Mouse (Mus musculus): ENCODE measurements around the gene Klhl35. TPM values are rescaled to one million over a fixed set of nuclear protein-coding genes. Genes with fewer than 3 reads are reported as not detected.
"Not testable (repeated sequence)": the region's sequence is repeated elsewhere in the genome, so short reads cannot be mapped to it uniquely, and the experiment has no call there.

Klhl35 gene
- polyA plus RNA-seq, 1 experiment from 2014 or later = 0.62 TPM

- Histone ChIP-seq H3K4me2 (replicated peaks) (no peak overlapping the region), H3K9ac (no peak overlapping the region), H3K9me3 (no peaks in the 10 kb centered on the region), H3K36me3 (peaks cover 48% of the 10 kb centered on the region), H3K4me1 (replicated peaks) (peaks cover 33% of the 10 kb centered on the region), H3K4me3 (replicated peaks) (no peak overlapping the region), H3K27ac (no peak overlapping the region), H3K27me3 (replicated peaks) (no peaks in the 10 kb centered on the region)
- no peak for ATAC-seq
- 39% methylated on average over 3 of the region's 3 CpGs for WGBS
These were observed 10.8 kb downstream of the Klhl35 start for GRCm38 (mm10) chr7:99476558-99477114.

GRCm38 (mm10) chr7:99477235-99477634, 11.4 kb downstream of the Klhl35 start:
- 87% methylated on average over 5 of the region's 5 CpGs for WGBS
- no peak for ATAC-seq
- no peaks in the 10 kb centered on the region for H3K27me3 ChIP-seq (replicated peaks)
- H3K4me1 ChIP-seq (replicated peaks) = peaks cover 39% of the 10 kb centered on the region
- H3K4me3 ChIP-seq (replicated peaks) = no peak overlapping the region
- no peak overlapping the region for H3K9ac ChIP-seq
- no peak overlapping the region for H3K4me2 ChIP-seq (replicated peaks)
- no peak overlapping the region for H3K27ac ChIP-seq
- peaks cover 52% of the 10 kb centered on the region for H3K36me3 ChIP-seq
- H3K9me3 ChIP-seq = no peaks in the 10 kb centered on the region

- Histone ChIP-seq H3K9me3 (no peaks in the 10 kb centered on the region), H3K27ac (peak overlapping the region; percentile 87), H3K4me1 (replicated peaks) (peaks cover 28% of the 10 kb centered on the region), H3K27me3 (replicated peaks) (no peaks in the 10 kb centered on the region), H3K9ac (peak overlapping the region; percentile 71), H3K36me3 (peaks cover 37% of the 10 kb centered on the region), H3K4me2 (replicated peaks) (peak overlapping the region; percentile 75), H3K4me3 (replicated peaks) (peak overlapping the region; percentile 69)
- ATAC-seq = no peak
- WGBS = 1% methylated on average over 6 of the region's 6 CpGs
These were observed 16.8 kb downstream of the Klhl35 start for GRCm38 (mm10) chr7:99482637-99483036.

GRCm38 (mm10) chr7:99483271-99483923, 17.6 kb downstream of the Klhl35 start, which contains the start of gene Rps3:
Rps3 (minus strand) TSS chr7:99483738.
- peaks cover 34% of the 10 kb centered on the region for H3K36me3 ChIP-seq
- peaks cover 28% of the 10 kb centered on the region for H3K4me1 ChIP-seq (replicated peaks)
- H3K9me3 ChIP-seq = no peaks in the 10 kb centered on the region
- H3K27ac ChIP-seq = peak within 1 kb of the TSS; percentile 87
- peak; percentile 98 for ATAC-seq
- H3K4me3 ChIP-seq (replicated peaks) = peak within 1 kb of the TSS; percentile 69
- H3K9ac ChIP-seq = peak within 1 kb of the TSS; percentile 71
- H3K4me2 ChIP-seq (replicated peaks) = peak within 1 kb of the TSS; percentile 75
- WGBS = under 1% methylated on average over 45 of the region's 45 CpGs
- no peaks in the 10 kb centered on the region for H3K27me3 ChIP-seq (replicated peaks)

- ATAC-seq = peak; percentile 21
- H3K4me1 ChIP-seq (replicated peaks) = peaks cover 28% of the 10 kb centered on the region
- no peak overlapping the region for H3K9ac ChIP-seq
These were observed 18.1 kb downstream of the Klhl35 start for GRCm38 (mm10) chr7:99483924-99484319.

GRCm38 (mm10) chr7:99484679-99485078, 18.9 kb downstream of the Klhl35 start:
- Histone ChIP-seq H3K9me3 (no peaks in the 10 kb centered on the region), H3K4me3 (replicated peaks) (no peak overlapping the region), H3K27me3 (replicated peaks) (no peaks in the 10 kb centered on the region), H3K9ac (no peak overlapping the region), H3K4me1 (replicated peaks) (peaks cover 24% of the 10 kb centered on the region), H3K27ac (no peak overlapping the region), H3K4me2 (replicated peaks) (no peak overlapping the region), H3K36me3 (peaks cover 23% of the 10 kb centered on the region)
- 79% methylated on average over 1 of the region's 1 CpGs for WGBS
- ATAC-seq = no peak

More at GRCm38 (mm10) chr7:99483924-99484319, 18.1 kb downstream of the Klhl35 start:
- H3K27me3 ChIP-seq (replicated peaks) = no peaks in the 10 kb centered on the region
- H3K36me3 ChIP-seq = peaks cover 30% of the 10 kb centered on the region
- H3K4me2 ChIP-seq (replicated peaks) = peak overlapping the region; percentile 52
- H3K27ac ChIP-seq = no peak overlapping the region
- H3K4me3 ChIP-seq (replicated peaks) = peak overlapping the region; percentile 69; the same call in 1 of the 2 replicates
- H3K9me3 ChIP-seq = no peaks in the 10 kb centered on the region
- 44% methylated on average over 8 of the region's 8 CpGs for WGBS

GRCm38 (mm10) chr7:99489708-99490107, 23.9 kb downstream of the Klhl35 start:
- Histone ChIP-seq H3K4me2 (replicated peaks) (no peak overlapping the region), H3K27ac (no peak overlapping the region), H3K9ac (no peak overlapping the region), H3K27me3 (replicated peaks) (no peaks in the 10 kb centered on the region), H3K4me1 (replicated peaks) (no peaks in the 10 kb centered on the region), H3K36me3 (no peaks in the 10 kb centered on the region), H3K4me3 (replicated peaks) (no peak overlapping the region), H3K9me3 (no peaks in the 10 kb centered on the region)
- no peak for ATAC-seq
- WGBS = 70% methylated on average over 5 of the region's 5 CpGs

GRCm38 (mm10) chr7:99499128-99499527, 33.3 kb downstream of the Klhl35 start:
- no peaks in the 10 kb centered on the region for H3K4me1 ChIP-seq (replicated peaks)
- H3K4me3 ChIP-seq (replicated peaks) = no peak overlapping the region
- H3K36me3 ChIP-seq = no peaks in the 10 kb centered on the region
- H3K27ac ChIP-seq = no peak overlapping the region
- no peak overlapping the region for H3K4me2 ChIP-seq (replicated peaks)
- WGBS = 63% methylated on average over 1 of the region's 1 CpGs
- H3K27me3 ChIP-seq (replicated peaks) = no peaks in the 10 kb centered on the region
- H3K9me3 ChIP-seq = no peaks in the 10 kb centered on the region
- H3K9ac ChIP-seq = no peak overlapping the region
- no peak for ATAC-seq

- no peak overlapping the region for H3K9ac ChIP-seq
- 3% methylated on average over 8 of the region's 8 CpGs for WGBS
- H3K27ac ChIP-seq = no peak overlapping the region
- peak; percentile 85 for ATAC-seq
- H3K27me3 ChIP-seq (replicated peaks) = no peaks in the 10 kb centered on the region
- no peak overlapping the region for H3K4me3 ChIP-seq (replicated peaks)
- H3K9me3 ChIP-seq = no peaks in the 10 kb centered on the region
- no peak overlapping the region for H3K4me2 ChIP-seq (replicated peaks)
- H3K36me3 ChIP-seq = no peaks in the 10 kb centered on the region
- H3K4me1 ChIP-seq (replicated peaks) = no peaks in the 10 kb centered on the region
These were observed 34.4 kb downstream of the Klhl35 start for GRCm38 (mm10) chr7:99500201-99500600.

GRCm38 (mm10) chr7:99500655-99501054, 34.9 kb downstream of the Klhl35 start:
- 26% methylated on average over 5 of the region's 5 CpGs for WGBS
- Histone ChIP-seq H3K27me3 (replicated peaks) (no peaks in the 10 kb centered on the region), H3K4me3 (replicated peaks) (no peak overlapping the region), H3K4me2 (replicated peaks) (no peak overlapping the region), H3K36me3 (no peaks in the 10 kb centered on the region), H3K27ac (no peak overlapping the region), H3K9ac (no peak overlapping the region), H3K9me3 (no peaks in the 10 kb centered on the region), H3K4me1 (replicated peaks) (no peaks in the 10 kb centered on the region)
- ATAC-seq = peak; percentile 66; the same call in 1 of the 2 replicates

- H3K9me3 ChIP-seq = no peaks in the 10 kb centered on the region
- no peak overlapping the region for H3K9ac ChIP-seq
- 34% methylated on average over 1 of the region's 1 CpGs for WGBS
- H3K36me3 ChIP-seq = no peaks in the 10 kb centered on the region
- no peak for ATAC-seq
- H3K4me1 ChIP-seq (replicated peaks) = no peaks in the 10 kb centered on the region
- no peaks in the 10 kb centered on the region for H3K27me3 ChIP-seq (replicated peaks)
- no peak overlapping the region for H3K4me2 ChIP-seq (replicated peaks)
- no peak overlapping the region for H3K27ac ChIP-seq
- H3K4me3 ChIP-seq (replicated peaks) = no peak overlapping the region
These were observed 35.3 kb downstream of the Klhl35 start for GRCm38 (mm10) chr7:99501148-99501547.

- Histone ChIP-seq H3K4me2 (replicated peaks) (no peak overlapping the region), H3K4me1 (replicated peaks) (no peaks in the 10 kb centered on the region), H3K27ac (no peak overlapping the region), H3K27me3 (replicated peaks) (no peaks in the 10 kb centered on the region), H3K9ac (no peak overlapping the region), H3K4me3 (replicated peaks) (no peak overlapping the region), H3K36me3 (no peaks in the 10 kb centered on the region), H3K9me3 (no peaks in the 10 kb centered on the region)
- no peak for ATAC-seq
These were observed 38.8 kb downstream of the Klhl35 start for GRCm38 (mm10) chr7:99504556-99504955.

- not testable (repeated sequence) for H3K9me3 ChIP-seq; H3K36me3 ChIP-seq; H3K9ac ChIP-seq; H3K27ac ChIP-seq; H3K4me3 ChIP-seq (replicated peaks); H3K4me1 ChIP-seq (replicated peaks); H3K4me2 ChIP-seq (replicated peaks); ATAC-seq; H3K27me3 ChIP-seq (replicated peaks)
- WGBS = 15% methylated on average over 2 of the region's 2 CpGs
These were observed 42.4 kb downstream of the Klhl35 start for GRCm38 (mm10) chr7:99508187-99508586.

Data from intestine, embryonic 15.5 days (tissue).